Mouse (Mus musculus): ENCODE measurements around the gene Hist1h3e. TPM values are rescaled to one million over a fixed set of nuclear protein-coding genes. Genes with fewer than 3 reads are reported as not detected.

The Hist1h3e gene
- total and polyA plus RNA-seq, 3 experiments, result 14.0 to 51.2 (median 41.4) TPM

- peak; percentile 85 for DNase-seq
Measured at GRCm38 (mm10) chr13:23518885-23519284, 43.3 kb downstream of the Hist1h3e start.

GRCm38 (mm10) chr13:23518295-23518603 is 43.9 kb downstream of the Hist1h3e start:
- no peak for DNase-seq

GRCm38 (mm10) chr13:23517603-23518294 is 44.4 kb downstream of the Hist1h3e start:
- DNase-seq, result peak; percentile 91

- peak; percentile 75 for DNase-seq
Measured at GRCm38 (mm10) chr13:23516822-23517602, 45.2 kb downstream of the Hist1h3e start.

- no peak for DNase-seq
Measured at GRCm38 (mm10) chr13:23515826-23516620, 46.1 kb downstream of the Hist1h3e start.

GRCm38 (mm10) chr13:23515281-23515680 is 46.9 kb downstream of the Hist1h3e start:
- no peak for DNase-seq

DNA sequence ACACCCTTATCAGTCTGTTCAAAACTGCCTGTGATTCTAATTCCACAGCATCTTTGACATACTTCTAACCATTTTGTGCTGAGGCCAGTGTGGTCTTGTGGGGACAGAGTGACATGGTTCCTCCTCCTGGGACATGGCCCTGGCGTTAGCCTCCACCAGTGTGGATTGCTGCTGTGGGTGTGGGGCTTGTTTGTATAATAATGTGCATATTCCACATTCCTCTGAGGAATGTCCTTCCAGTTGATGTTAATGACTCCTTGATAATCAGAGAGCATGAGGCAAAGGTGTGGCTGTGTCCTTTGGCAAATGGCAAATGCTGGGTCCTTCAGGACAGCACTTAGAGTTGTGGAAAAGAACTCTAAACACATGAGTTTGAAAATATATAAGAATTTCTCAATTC is 48.7 kb downstream of the Hist1h3e start:
- no peak for DNase-seq

Small RNA genes lying within 50 kb of the gene (microRNA-seq; reads per million reads assigned to microRNA genes)
- 0 reads per million in 2 experiments for gene Gm44297
- 0 reads per million in 2 experiments for gene Gm44359
- 0 reads per million in 2 experiments for gene Gm44394
- 0 to 1.7 reads per million in 2 experiments for gene n-TStga1

Other genes with a start within 250 kb of the Hist1h3e start
Only the 30 nearest of the 35 such genes appear.
- gene Zfp322a, start 193.2 kb downstream of the Hist1h3e start, total RNA-seq (2021), result 10 to 100 TPM; 16.3 to 20.7 TPM
- 0.40 and 0.53 TPM in 2 replicates for gene Zfp322a, start 193.2 kb downstream of the Hist1h3e start, polyA plus RNA-seq (2012; rRNA removed)
- 1 to 10 TPM; 7.0 to 8.5 TPM for gene Abt1, start 138.5 kb downstream of the Hist1h3e start, total RNA-seq (2021)
- 1.1 TPM in 2 replicates for gene Abt1, start 138.5 kb downstream of the Hist1h3e start, polyA plus RNA-seq (2012; rRNA removed)
- gene Btn1a1, start 96.5 kb downstream of the Hist1h3e start, total RNA-seq (2021), result not detected
- not detected in 2 replicates for gene Btn1a1, start 96.5 kb downstream of the Hist1h3e start, polyA plus RNA-seq (2012; rRNA removed)
- gene Btn2a2, start 73.5 kb downstream of the Hist1h3e start, total RNA-seq (2021), result not detected
- not detected in 2 replicates for gene Btn2a2, start 73.5 kb downstream of the Hist1h3e start, polyA plus RNA-seq (2012; rRNA removed)
- gene Hist1h4h, start 31.3 kb downstream of the Hist1h3e start, total RNA-seq (2021), result 100 to 1,000 TPM; 338 to 400 TPM
- gene Hist1h4h, start 31.3 kb downstream of the Hist1h3e start, polyA plus RNA-seq (2012; rRNA removed), result 20.2 and 33.8 TPM in 2 replicates
- 10 to 100 TPM; 17.9 to 20.0 TPM for gene Hist1h2af, start 28.5 kb downstream of the Hist1h3e start, total RNA-seq (2021)
- 24.9 and 66.0 TPM in 2 replicates for gene Hist1h2af, start 28.5 kb downstream of the Hist1h3e start, polyA plus RNA-seq (2012; rRNA removed)
- gene Hist1h3g, start 26.9 kb downstream of the Hist1h3e start, total RNA-seq (2021), result 1 to 10 TPM; 2.2 to 7.1 TPM
- 3.2 and 3.5 TPM in 2 replicates for gene Hist1h3g, start 26.9 kb downstream of the Hist1h3e start, polyA plus RNA-seq (2012; rRNA removed)
- 1 to 10 TPM; 3.0 to 3.2 TPM for gene Hist1h2bh, start 19.0 kb downstream of the Hist1h3e start, total RNA-seq (2021)
- gene Hist1h2bh, start 19.0 kb downstream of the Hist1h3e start, polyA plus RNA-seq (2012; rRNA removed), result 1.2 and 1.5 TPM in 2 replicates
- 10 to 100 TPM; 16.8 to 18.0 TPM for gene Hist1h3f, start 18.3 kb downstream of the Hist1h3e start, total RNA-seq (2021)
- gene Hist1h3f, start 18.3 kb downstream of the Hist1h3e start, polyA plus RNA-seq (2012; rRNA removed), result 3.0 and 3.1 TPM in 2 replicates
- gene Hist1h4f, start 10.7 kb downstream of the Hist1h3e start, total RNA-seq (2021), result 10 to 100 TPM; 37.2 to 51.6 TPM
- 0.40 and 2.2 TPM in 2 replicates for gene Hist1h4f, start 10.7 kb downstream of the Hist1h3e start, polyA plus RNA-seq (2012; rRNA removed)
- gene Hist1h1d, start 9.1 kb downstream of the Hist1h3e start, total RNA-seq (2021), result 1 to 10 TPM; 2.4 to 3.4 TPM
- gene Hist1h1d, start 9.1 kb downstream of the Hist1h3e start, polyA plus RNA-seq (2012; rRNA removed), result not detected in 2 replicates
- gene Hist1h2ae, start 8.9 kb upstream of the Hist1h3e start, total RNA-seq (2021), result 1 to 10 TPM; 2.7 to 4.9 TPM
- gene Hist1h2ae, start 8.9 kb upstream of the Hist1h3e start, polyA plus RNA-seq (2012; rRNA removed), result 0.90 and 3.7 TPM in 2 replicates
- 10 to 100 TPM; 41.1 to 60.2 TPM for gene Hist1h2bg, start 9.0 kb upstream of the Hist1h3e start, total RNA-seq (2021)
- gene Hist1h2bg, start 9.0 kb upstream of the Hist1h3e start, polyA plus RNA-seq (2012; rRNA removed), result 25.3 and 27.0 TPM in 2 replicates
- 10 to 100 TPM; 17.9 to 21.6 TPM for gene Hist1h2bf, start 11.8 kb upstream of the Hist1h3e start, total RNA-seq (2021)
- gene Hist1h2bf, start 11.8 kb upstream of the Hist1h3e start, polyA plus RNA-seq (2012; rRNA removed), result 0.80 and 5.5 TPM in 2 replicates
- gene Hist1h2ad, start 12.0 kb upstream of the Hist1h3e start, total RNA-seq (2021), result 1 to 10 TPM; 2.9 to 6.4 TPM
- 2.5 and 3.2 TPM in 2 replicates for gene Hist1h2ad, start 12.0 kb upstream of the Hist1h3e start, polyA plus RNA-seq (2012; rRNA removed)
- 1 to 10 TPM; 3.7 to 6.5 TPM for gene Hist1h3d, start 13.4 kb upstream of the Hist1h3e start, total RNA-seq (2021)
- gene Hist1h3d, start 13.4 kb upstream of the Hist1h3e start, polyA plus RNA-seq (2012; rRNA removed), result 3.7 TPM in 2 replicates
- 100 to 1,000 TPM; 118 to 129 TPM for gene Hist1h4d, start 19.2 kb upstream of the Hist1h3e start, total RNA-seq (2021)
- gene Hist1h4d, start 19.2 kb upstream of the Hist1h3e start, polyA plus RNA-seq (2012; rRNA removed), result 2.6 and 2.7 TPM in 2 replicates
- 10 to 100 TPM; 11.3 to 14.8 TPM for gene Hist1h2be, start 58.8 kb upstream of the Hist1h3e start, total RNA-seq (2021)
- 1.7 and 2.0 TPM in 2 replicates for gene Hist1h2be, start 58.8 kb upstream of the Hist1h3e start, polyA plus RNA-seq (2012; rRNA removed)
- gene Hist1h1e, start 60.2 kb upstream of the Hist1h3e start, total RNA-seq (2021), result 10 to 100 TPM; 44.2 to 71.4 TPM
- gene Hist1h1e, start 60.2 kb upstream of the Hist1h3e start, polyA plus RNA-seq (2012; rRNA removed), result 1.0 and 1.2 TPM in 2 replicates
- 1 to 10 TPM; 2.0 to 2.5 TPM for gene Hist1h2ac, start 121.6 kb upstream of the Hist1h3e start, total RNA-seq (2021)
- gene Hist1h2ac, start 121.6 kb upstream of the Hist1h3e start, polyA plus RNA-seq (2012; rRNA removed), result 0.34 and 0.87 TPM in 2 replicates
- 100 to 1,000 TPM; 143 to 210 TPM for gene Hist1h2bc, start 121.8 kb upstream of the Hist1h3e start, total RNA-seq (2021)
- gene Hist1h2bc, start 121.8 kb upstream of the Hist1h3e start, polyA plus RNA-seq (2012; rRNA removed), result 308 and 343 TPM in 2 replicates
- not detected for gene Hist1h1t, start 133.4 kb upstream of the Hist1h3e start, total RNA-seq (2021)
- gene Hist1h1t, start 133.4 kb upstream of the Hist1h3e start, polyA plus RNA-seq (2012; rRNA removed), result not detected in 2 replicates
- gene Hist1h4c, start 136.1 kb upstream of the Hist1h3e start, total RNA-seq (2021), result 10 to 100 TPM; 70.2 to 84.7 TPM
- gene Hist1h4c, start 136.1 kb upstream of the Hist1h3e start, polyA plus RNA-seq (2012; rRNA removed), result 1.7 and 2.8 TPM in 2 replicates
- 10 to 100 TPM; 22.3 to 33.0 TPM for gene Hfe, start 148.5 kb upstream of the Hist1h3e start, total RNA-seq (2021)
- 27.9 and 30.3 TPM in 2 replicates for gene Hfe, start 148.5 kb upstream of the Hist1h3e start, polyA plus RNA-seq (2012; rRNA removed)
- gene Hist1h1c, start 176.4 kb upstream of the Hist1h3e start, total RNA-seq (2021), result 100 to 1,000 TPM; 168 to 270 TPM
- gene Hist1h1c, start 176.4 kb upstream of the Hist1h3e start, polyA plus RNA-seq (2012; rRNA removed), result 32.9 and 41.2 TPM in 2 replicates
- 10 to 100 TPM in 1 of 2 experiments, 1 to 10 TPM in 1; 4.6 to 14.7 TPM for gene Hist1h3c, start 183.2 kb upstream of the Hist1h3e start, total RNA-seq (2021)
- 4.9 and 6.7 TPM in 2 replicates for gene Hist1h3c, start 183.2 kb upstream of the Hist1h3e start, polyA plus RNA-seq (2012; rRNA removed)
- gene Hist1h2bb, start 184.4 kb upstream of the Hist1h3e start, total RNA-seq (2021), result 10 to 100 TPM; 17.1 TPM
- gene Hist1h2bb, start 184.4 kb upstream of the Hist1h3e start, polyA plus RNA-seq (2012; rRNA removed), result 4.2 and 5.6 TPM in 2 replicates
- 10 to 100 TPM; 25.7 to 26.0 TPM for gene Hist1h2ab, start 188.8 kb upstream of the Hist1h3e start, total RNA-seq (2021)
- 1.6 and 4.1 TPM in 2 replicates for gene Hist1h2ab, start 188.8 kb upstream of the Hist1h3e start, polyA plus RNA-seq (2012; rRNA removed)
- gene Hist1h3b, start 189.9 kb upstream of the Hist1h3e start, total RNA-seq (2021), result 10 to 100 TPM; 25.0 to 32.1 TPM
- gene Hist1h3b, start 189.9 kb upstream of the Hist1h3e start, polyA plus RNA-seq (2012; rRNA removed), result 2.5 and 3.2 TPM in 2 replicates
- gene Hist1h4b, start 194.6 kb upstream of the Hist1h3e start, total RNA-seq (2021), result 10 to 100 TPM; 64.3 to 65.2 TPM
- gene Hist1h4b, start 194.6 kb upstream of the Hist1h3e start, polyA plus RNA-seq (2012; rRNA removed), result 2.4 and 3.9 TPM in 2 replicates

Data from adrenal gland, adult 2 months (tissue).